Mouse (Mus musculus) brown adipose tissue, adult 24 weeks (tissue): ENCODE data around the gene Fam160a1. TPM values are rescaled to one million over a fixed set of nuclear protein-coding genes. Genes with fewer than 3 reads are reported as not detected.

Experiments
- H3K27ac ChIP-seq: fragments of 200-500 bp; replicated peaks from 2 replicates; pipeline ENCODE4 v1.5.1; 2012; ENCODE audit warnings: low read depth, mild to moderate bottlenecking, low read length
- H3K4me1 ChIP-seq: fragments of 200-500 bp; 2 replicates; pipeline ENCODE4 v1.6.1; 2012; ENCODE audit warnings: low read length, mixed read lengths; ENCODE audit not compliant: control insufficient read depth, insufficient read depth, insufficient read length
- H3K4me3 ChIP-seq: fragments of 200-500 bp; 2 replicates; pipeline ENCODE4 v1.5.1; 2012; ENCODE audit warnings: low read depth, mild to moderate bottlenecking, low read length, moderate library complexity; ENCODE audit not compliant: insufficient read depth
- polyA plus RNA-seq: library from polyadenylated mRNA; stranded (reverse); fragments of >200 nt; gene quantifications from 2 replicates; pipeline ENCODE4 v1.2.4, GENCODE M21; 2012; ENCODE audit not compliant: missing spikeins, insufficient read depth, insufficient read length

Gene Fam160a1
- polyA plus RNA-seq, 1 experiment, result 2.5 TPM

GRCm38 (mm10) chr3:85842177-85842880 lies 25.2 kb upstream of the Fam160a1 start:
- Histone ChIP-seq H3K4me1 (no peaks in the 10 kb centered on the region), H3K27ac (no peak overlapping the region), H3K4me3 (no peak overlapping the region)

GRCm38 (mm10) chr3:85841454-85842176 lies 24.5 kb upstream of the Fam160a1 start:
- Histone ChIP-seq H3K4me3 (no peak overlapping the region), H3K4me1 (no peaks in the 10 kb centered on the region), H3K27ac (no peak overlapping the region)

- no peaks in the 10 kb centered on the region for H3K4me1 ChIP-seq
- no peak overlapping the region for H3K27ac ChIP-seq
- H3K4me3 ChIP-seq, result no peak overlapping the region
Observed at GRCm38 (mm10) chr3:85833627-85834026, 16.5 kb upstream of the Fam160a1 start.

- no peak overlapping the region for H3K27ac ChIP-seq
- no peak overlapping the region for H3K4me3 ChIP-seq
- H3K4me1 ChIP-seq, result no peaks in the 10 kb centered on the region
Observed at GRCm38 (mm10) chr3:85832490-85833155, 15.5 kb upstream of the Fam160a1 start.

- no peak overlapping the region for H3K27ac ChIP-seq
- no peak overlapping the region for H3K4me3 ChIP-seq
- H3K4me1 ChIP-seq, result no peaks in the 10 kb centered on the region
Observed at GRCm38 (mm10) chr3:85831785-85832184, 14.7 kb upstream of the Fam160a1 start.

- Histone ChIP-seq H3K4me1 (no peaks in the 10 kb centered on the region), H3K27ac (no peak overlapping the region), H3K4me3 (no peak overlapping the region)
Observed at GRCm38 (mm10) chr3:85829047-85829446, 12.0 kb upstream of the Fam160a1 start.

GRCm38 (mm10) chr3:85827815-85828214 lies 10.7 kb upstream of the Fam160a1 start:
- Histone ChIP-seq H3K27ac (no peak overlapping the region), H3K4me1 (no peaks in the 10 kb centered on the region), H3K4me3 (no peak overlapping the region)

GRCm38 (mm10) chr3:85827283-85827682 lies 10.2 kb upstream of the Fam160a1 start:
- no peak overlapping the region for H3K27ac ChIP-seq
- H3K4me3 ChIP-seq, result no peak overlapping the region
- H3K4me1 ChIP-seq, result no peaks in the 10 kb centered on the region

GRCm38 (mm10) chr3:85820839-85821548 lies 3.9 kb upstream of the Fam160a1 start:
- H3K4me3 ChIP-seq, result no peak overlapping the region
- no peaks in the 10 kb centered on the region for H3K4me1 ChIP-seq
- no peak overlapping the region for H3K27ac ChIP-seq

- Histone ChIP-seq H3K27ac (no peak overlapping the region), H3K4me1 (no peaks in the 10 kb centered on the region), H3K4me3 (no peak overlapping the region)
Observed at GRCm38 (mm10) chr3:85819319-85819718, 2.2 kb upstream of the Fam160a1 start.

- H3K4me3 ChIP-seq, result no peak overlapping the region
- H3K4me1 ChIP-seq, result peaks cover 5% of the 10 kb centered on the region
- H3K27ac ChIP-seq, result no peak overlapping the region
Observed at GRCm38 (mm10) chr3:85814241-85814640, 2.9 kb downstream of the Fam160a1 start.

GRCm38 (mm10) chr3:85813101-85814014 lies 3.7 kb downstream of the Fam160a1 start:
- Histone ChIP-seq H3K27ac (no peak overlapping the region), H3K4me3 (no peak overlapping the region), H3K4me1 (peaks cover 5% of the 10 kb centered on the region)

- no peak overlapping the region for H3K4me3 ChIP-seq
- H3K27ac ChIP-seq, result no peak overlapping the region
- peaks cover 5% of the 10 kb centered on the region for H3K4me1 ChIP-seq
Observed at GRCm38 (mm10) chr3:85812010-85812409, 5.1 kb downstream of the Fam160a1 start.

GRCm38 (mm10) chr3:85793166-85793565 lies 23.9 kb downstream of the Fam160a1 start:
- Histone ChIP-seq H3K4me1 (no peaks in the 10 kb centered on the region), H3K27ac (no peak overlapping the region), H3K4me3 (no peak overlapping the region)
